Mouse (Mus musculus): ENCODE data around the gene Hsf2. TPM values are rescaled to one million over a fixed set of nuclear protein-coding genes. Genes with fewer than 3 reads are reported as not detected.
"Not testable (repeated sequence)": the region's sequence is repeated elsewhere in the genome, so short reads cannot be mapped to it uniquely, and the experiment has no call there.

The Hsf2 gene
- polyA plus RNA-seq, 1 experiment: 1.2 TPM

DNA sequence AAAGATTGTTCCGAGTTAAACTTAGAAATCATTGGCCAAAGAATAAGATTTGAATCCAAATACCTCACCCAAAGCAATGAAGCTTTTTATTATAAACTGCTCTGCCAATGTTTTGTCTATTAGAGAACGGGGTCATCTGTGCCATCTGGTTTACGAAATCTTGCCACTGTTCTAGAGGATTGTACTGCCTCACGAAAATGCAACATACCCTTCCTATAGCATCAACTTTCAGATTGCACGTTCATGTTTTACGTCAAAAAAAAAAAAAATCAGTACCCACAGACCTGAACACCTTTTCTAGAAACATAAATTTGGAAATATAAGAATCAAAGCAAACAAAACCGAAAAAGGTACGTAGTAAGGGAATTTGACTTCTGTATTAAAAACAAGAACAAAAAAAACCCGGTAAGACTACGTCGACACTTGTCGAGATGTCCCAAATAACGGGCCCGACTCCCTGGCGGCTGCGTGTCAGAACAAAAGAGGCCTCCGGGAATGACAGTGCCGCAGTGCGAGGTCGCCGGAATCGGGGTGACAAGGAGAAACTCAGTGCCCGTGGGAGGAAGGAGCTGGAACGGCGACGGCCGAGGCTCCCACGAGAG, 45.5 kb downstream of the Hsf2 start:
- H3K27me3 ChIP-seq (ENCODE audit: control insufficient read depth, insufficient read depth, low read length): no peaks in the 10 kb centered on the region
- TF ChIP-seq CTCF (IDR thresholded peaks at IDR 0.05; ENCODE audit: extremely low read depth, insufficient read depth, insufficient read length, insufficient replicate concordance): no peak
- TF ChIP-seq POLR2A (IDR thresholded peaks at IDR 0.05; ENCODE audit: low read depth, low read length): no peak
- H3K4me3 ChIP-seq (ENCODE audit: extremely low read depth, insufficient read depth, insufficient read length): peak overlapping the region; percentile 100
- peak overlapping the region; percentile 97 for H3K27ac ChIP-seq (ENCODE audit: insufficient read depth, low read length)
- WGBS: 3% methylated on average over 28 of the region's 28 CpGs
- H3K4me1 ChIP-seq (ENCODE audit: control insufficient read depth, insufficient read depth, insufficient read length): peaks cover 4% of the 10 kb centered on the region
- DNase-seq (ENCODE audit: low read depth in 1 of 2, low spot score in 2 of 2): peak in 1 of 2 experiments; percentile 15
- peaks cover 6% of the 10 kb centered on the region for H3K36me3 ChIP-seq (ENCODE audit: control insufficient read depth, insufficient read depth, low read length)

DNA sequence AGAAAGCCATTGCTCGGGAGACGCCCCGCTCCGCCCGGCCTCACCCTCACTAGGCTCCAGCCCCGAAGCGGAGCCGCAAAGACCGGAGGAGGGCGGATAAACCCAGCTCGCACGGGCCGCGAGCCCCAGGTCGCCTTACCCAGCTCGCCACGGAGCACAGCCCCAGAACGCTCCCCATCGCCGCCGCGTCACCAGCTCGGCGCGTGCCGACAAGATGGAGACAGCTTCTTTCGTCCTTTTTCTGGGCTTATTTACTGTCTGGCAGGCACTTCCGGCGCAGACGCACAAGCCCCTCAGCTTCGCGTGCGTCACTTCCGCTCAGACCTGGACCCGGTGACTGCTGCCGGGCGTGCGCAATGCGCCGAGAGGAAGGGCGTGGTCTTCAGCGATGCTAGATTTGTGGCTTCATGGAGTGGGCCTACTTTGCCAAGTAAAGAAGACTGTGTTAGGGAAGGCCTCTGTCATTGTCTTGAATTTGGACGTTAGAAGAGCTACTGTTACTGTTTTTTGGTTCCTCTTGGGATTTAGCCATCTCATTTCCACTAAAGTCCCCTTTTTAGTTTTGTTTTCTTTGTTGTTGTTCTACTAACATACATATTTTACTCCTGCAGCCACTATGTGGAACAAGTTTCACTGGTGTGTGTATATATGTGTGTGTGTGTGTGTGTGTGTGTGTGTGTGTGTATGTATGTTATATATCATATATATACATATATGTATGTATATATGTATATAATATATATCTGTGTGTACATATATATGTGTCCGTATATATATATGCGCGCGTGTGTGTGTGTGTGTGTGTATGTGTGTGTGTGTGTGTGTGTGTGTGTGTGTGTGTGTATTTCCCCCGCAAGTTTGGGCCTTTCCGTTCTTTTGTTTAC, 46.3 kb downstream of the Hsf2 start, which contains the start of gene Serinc1:
TSS of gene Serinc1 (minus strand) at position 313 of the 884 bp plus-strand sequence.
- no peak for TF ChIP-seq CTCF (IDR thresholded peaks at IDR 0.05; ENCODE audit: extremely low read depth, insufficient read depth, insufficient read length, insufficient replicate concordance)
- TF ChIP-seq POLR2A (IDR thresholded peaks at IDR 0.05; ENCODE audit: low read depth, low read length): peak; percentile 89
- peak; percentile 12 to 92 for DNase-seq (ENCODE audit: low read depth in 1 of 2, low spot score in 2 of 2)
- WGBS: 12% methylated on average over 49 of the region's 49 CpGs
- Histone ChIP-seq H3K4me1 (ENCODE audit: control insufficient read depth, insufficient read depth, insufficient read length) (peaks cover 4% of the 10 kb centered on the region), H3K27ac (ENCODE audit: insufficient read depth, low read length) (peak within 1 kb of the TSS; percentile 97), H3K36me3 (ENCODE audit: control insufficient read depth, insufficient read depth, low read length) (peaks cover 1% of the 10 kb centered on the region; the same call in 1 of the 2 replicates), H3K27me3 (ENCODE audit: control insufficient read depth, insufficient read depth, low read length) (0 out of 2 replicates have a peak, but pooled peaks cover 1% of the 10 kb centered on the region), H3K4me3 (ENCODE audit: extremely low read depth, insufficient read depth, insufficient read length) (peak within 1 kb of the TSS; percentile 100)

DNA sequence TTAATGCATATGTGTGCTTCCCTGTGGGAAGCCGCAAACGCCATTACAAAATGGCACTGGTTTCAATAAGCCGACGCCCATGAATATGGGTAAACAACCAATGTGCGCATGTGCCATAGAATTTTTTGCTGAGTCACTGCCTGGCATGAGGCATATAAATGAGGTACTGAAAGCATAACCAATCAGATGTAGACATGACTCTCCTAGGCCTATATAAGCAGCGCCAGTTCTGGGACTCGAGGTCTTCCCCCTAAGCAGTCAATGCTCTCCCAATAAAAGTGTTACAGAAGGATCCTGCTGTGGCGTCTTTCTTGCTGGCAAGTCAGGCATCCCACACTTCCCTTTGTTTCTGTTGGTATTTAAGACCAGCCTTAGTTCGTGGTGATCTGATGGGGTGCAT, 57.7 kb downstream of the Hsf2 start:
- not testable (repeated sequence) for DNase-seq (ENCODE audit: low read depth in 1 of 2, low spot score in 2 of 2); H3K36me3 ChIP-seq (ENCODE audit: control insufficient read depth, insufficient read depth, low read length); H3K4me3 ChIP-seq (ENCODE audit: extremely low read depth, insufficient read depth, insufficient read length); H3K27me3 ChIP-seq (ENCODE audit: control insufficient read depth, insufficient read depth, low read length); H3K27ac ChIP-seq (ENCODE audit: insufficient read depth, low read length); H3K4me1 ChIP-seq (ENCODE audit: control insufficient read depth, insufficient read depth, insufficient read length)
- 89% methylated on average over 9 of the region's 9 CpGs for WGBS

DNA sequence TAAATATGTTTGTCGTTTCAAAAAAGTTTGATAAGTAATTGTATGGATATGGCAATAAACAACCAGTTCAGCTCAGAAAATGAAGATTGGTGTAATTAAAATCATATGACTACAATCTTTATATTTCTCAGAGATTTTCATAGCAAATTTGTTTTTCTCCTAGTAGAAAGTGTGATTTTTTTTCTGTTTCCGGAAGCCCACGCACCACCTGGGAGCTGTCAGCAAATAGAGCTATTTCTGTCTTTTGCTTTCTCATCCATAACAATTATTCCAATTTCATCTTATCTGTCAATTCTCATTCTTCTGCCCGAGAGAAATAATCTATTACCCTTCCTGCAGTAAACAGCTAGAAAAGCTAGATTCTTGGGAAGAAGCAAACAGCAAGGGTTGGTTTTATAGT, 63.4 kb downstream of the Hsf2 start:
- no peak overlapping the region for H3K27ac ChIP-seq (ENCODE audit: insufficient read depth, low read length)
- no peak overlapping the region for H3K4me3 ChIP-seq (ENCODE audit: extremely low read depth, insufficient read depth, insufficient read length)
- TF ChIP-seq POLR2A (IDR thresholded peaks at IDR 0.05; ENCODE audit: low read depth, low read length) (no peak), CTCF (IDR thresholded peaks at IDR 0.05; ENCODE audit: extremely low read depth, insufficient read depth, insufficient read length, insufficient replicate concordance) (no peak)
- no peak for DNase-seq (ENCODE audit: low read depth in 1 of 2, low spot score in 2 of 2)
- no peaks in the 10 kb centered on the region for H3K4me1 ChIP-seq (ENCODE audit: control insufficient read depth, insufficient read depth, insufficient read length)
- no peaks in the 10 kb centered on the region for H3K27me3 ChIP-seq (ENCODE audit: control insufficient read depth, insufficient read depth, low read length)
- H3K36me3 ChIP-seq (ENCODE audit: control insufficient read depth, insufficient read depth, low read length): no peaks in the 10 kb centered on the region
- WGBS: 87% methylated on average over 4 of the region's 4 CpGs

DNA sequence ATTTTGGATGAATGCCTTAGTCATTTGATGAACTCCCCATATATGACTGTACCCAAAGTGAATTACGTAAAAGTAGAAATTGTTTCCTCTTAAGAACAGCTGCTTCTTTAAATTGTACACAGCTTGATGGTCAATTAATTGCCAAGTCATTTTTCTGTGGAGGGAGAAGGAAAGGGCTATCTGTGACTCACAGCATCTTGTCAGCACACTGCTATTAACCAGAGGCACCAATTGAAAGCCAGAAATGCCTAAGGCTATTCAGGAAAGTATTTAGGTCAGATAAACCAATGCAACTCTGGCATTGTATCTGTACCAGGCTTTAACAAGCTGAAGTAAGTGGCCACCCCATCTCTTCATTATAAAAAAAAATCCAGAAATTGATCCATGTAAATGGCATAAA, 67.5 kb downstream of the Hsf2 start:
- 83% methylated on average over 1 of the region's 1 CpGs for WGBS
- Histone ChIP-seq H3K4me3 (ENCODE audit: extremely low read depth, insufficient read depth, insufficient read length) (no peak overlapping the region), H3K36me3 (ENCODE audit: control insufficient read depth, insufficient read depth, low read length) (no peaks in the 10 kb centered on the region), H3K27me3 (ENCODE audit: control insufficient read depth, insufficient read depth, low read length) (no peaks in the 10 kb centered on the region), H3K4me1 (ENCODE audit: control insufficient read depth, insufficient read depth, insufficient read length) (no peaks in the 10 kb centered on the region), H3K27ac (ENCODE audit: insufficient read depth, low read length) (no peak overlapping the region)
- TF ChIP-seq POLR2A (IDR thresholded peaks at IDR 0.05; ENCODE audit: low read depth, low read length) (no peak), CTCF (IDR thresholded peaks at IDR 0.05; ENCODE audit: extremely low read depth, insufficient read depth, insufficient read length, insufficient replicate concordance) (no peak)
- no peak for DNase-seq (ENCODE audit: low read depth in 1 of 2, low spot score in 2 of 2)

DNA sequence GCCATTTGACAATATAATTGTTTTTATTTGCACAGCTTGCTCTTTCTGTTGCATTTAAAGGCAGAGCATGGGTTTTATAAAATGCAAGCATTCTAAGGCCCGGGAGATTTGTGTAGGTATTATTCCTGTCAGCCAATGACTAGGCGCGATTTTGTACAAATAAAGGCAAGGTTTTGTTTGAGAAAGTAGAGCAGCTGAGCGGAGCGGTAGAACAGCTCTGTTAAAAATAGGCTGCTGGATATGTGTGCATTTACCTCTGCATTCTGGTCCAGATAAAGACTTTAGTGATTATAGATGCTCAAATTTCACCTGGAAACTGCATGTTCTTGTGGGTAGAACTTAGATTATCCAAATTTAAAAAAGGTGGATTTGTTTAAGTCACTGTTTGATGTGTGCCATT, 71.4 kb downstream of the Hsf2 start:
- H3K27me3 ChIP-seq (ENCODE audit: control insufficient read depth, insufficient read depth, low read length): no peaks in the 10 kb centered on the region
- 90% methylated on average over 5 of the region's 5 CpGs for WGBS
- TF ChIP-seq CTCF (IDR thresholded peaks at IDR 0.05; ENCODE audit: extremely low read depth, insufficient read depth, insufficient read length, insufficient replicate concordance) (no peak), POLR2A (IDR thresholded peaks at IDR 0.05; ENCODE audit: low read depth, low read length) (no peak)

More for the DNA sequence above, 71.4 kb downstream of the Hsf2 start:
- Histone ChIP-seq H3K36me3 (ENCODE audit: control insufficient read depth, insufficient read depth, low read length) (no peaks in the 10 kb centered on the region), H3K27ac (ENCODE audit: insufficient read depth, low read length) (no peak overlapping the region), H3K4me1 (ENCODE audit: control insufficient read depth, insufficient read depth, insufficient read length) (no peaks in the 10 kb centered on the region), H3K4me3 (ENCODE audit: extremely low read depth, insufficient read depth, insufficient read length) (no peak overlapping the region)
- no peak for DNase-seq (ENCODE audit: low read depth in 1 of 2, low spot score in 2 of 2)

Other genes starting within 250 kb of the Hsf2 start
- 15.5 and 21.6 TPM in 2 replicates for gene Serinc1, start 46.1 kb downstream of the Hsf2 start, polyA plus RNA-seq (2012; rRNA removed)
- gene Pkib, start 145.6 kb downstream of the Hsf2 start, polyA plus RNA-seq (2012; rRNA removed): 6.5 and 6.6 TPM in 2 replicates